Mouse (Mus musculus) right cerebral cortex, adult 2 months (tissue): ENCODE data around the gene Gm21783.
"Not testable (repeated sequence)": the region's sequence is repeated elsewhere in the genome, so short reads cannot be mapped to it uniquely, and the experiment has no call there.

Experiments used
- DNase-seq, 2 experiments: peaks; one replicate each; pipeline ENCODE4 v3.0.0; 2021 to 2022; ENCODE audit warnings: low spot score in 2 of 2

Gm21783 gene

DNA sequence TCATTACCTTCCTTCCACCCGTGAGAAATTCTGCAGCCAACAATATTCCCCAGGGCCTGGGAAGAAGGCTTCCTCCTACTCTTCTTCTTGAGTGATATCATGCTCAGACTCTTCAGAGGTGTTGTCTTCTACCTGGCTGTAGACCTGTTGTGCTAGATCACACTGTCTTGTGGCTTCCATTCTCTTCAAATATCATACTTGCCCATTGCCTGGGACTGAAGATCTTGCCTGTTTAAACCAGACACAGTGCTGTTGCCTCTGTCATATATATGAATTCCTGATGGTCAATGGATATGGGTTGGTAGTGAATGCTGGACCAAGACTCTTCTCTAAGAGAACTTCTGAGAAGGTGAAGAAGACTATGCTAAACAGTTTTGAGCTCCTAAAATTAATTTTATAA lies at the start of gene Gm21783:
Gene Gm21783, minus strand, starts transcription at position 101 of the 400 bp plus-strand sequence.
- DNase-seq = not testable (repeated sequence)
